Mouse (Mus musculus) stomach, postnatal 0 days (tissue): ENCODE results near the gene Limd2.

Source experiments
- CTCF ChIP-seq: IDR thresholded peaks from 2 replicates; pipeline ENCODE4 v1.5.1; 2016; ENCODE audit warnings: antibody characterized with exemption, low read depth, mild to moderate bottlenecking, moderate library complexity
- EP300 ChIP-seq: optimal IDR thresholded peaks from 2 replicates; pipeline ENCODE3; 2016; ENCODE audit warnings: antibody characterized with exemption

GRCm38 (mm10) chr11:106122221-106122620, 38.4 kb downstream of the Limd2 start:
- TF ChIP-seq CTCF (no peak), EP300 (no peak)
